Mouse (Mus musculus) left cerebral cortex, postnatal 14 days (tissue): ENCODE results near the gene Gm20379. TPM values are rescaled to one million over a fixed set of nuclear protein-coding genes. Genes with fewer than 3 reads are reported as not detected.

ENCODE experiments used
- DNase-seq, 2 experiments: peaks; one replicate each; pipeline ENCODE4 v3.0.0; 2021 to 2022; ENCODE audit warnings: low spot score in 2 of 2, mixed read lengths in 1 of 2
- intact Hi-C: fragments of 180-260 bp; cut with DNase I; formaldehyde crosslinking; loops from one replicate; pipeline ENCODE4 v1.15.1; 2025
- total RNA-seq, 2 experiments: library from RNA; stranded (reverse); gene quantifications; 2 replicates each; pipeline ENCODE4 v1.2.3; 2021

The Gm20379 gene
- total RNA-seq, 2 experiments from 2014 or later: not detected

DNA sequence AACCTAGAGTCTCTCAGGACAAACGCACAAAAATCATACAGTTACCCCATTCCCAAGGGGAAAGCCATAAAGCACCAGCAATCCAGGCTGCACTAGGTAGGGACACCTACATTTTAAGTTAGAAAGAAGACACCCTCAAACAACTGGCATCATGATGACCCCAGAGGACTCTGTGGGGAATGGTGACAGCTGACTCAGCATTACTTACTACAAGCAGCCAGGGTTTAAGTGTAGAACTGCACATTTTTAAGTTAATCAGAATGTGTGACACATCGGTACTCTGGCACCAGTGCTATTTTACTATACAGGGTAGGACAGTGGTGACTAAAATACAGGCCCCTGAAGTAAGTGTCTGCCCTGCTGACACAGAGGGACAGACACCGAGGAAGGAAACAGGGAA, 24.8 kb downstream of the Gm20379 start:
- intact Hi-C loops: no loop called here
- DNase-seq: no peak

DNA sequence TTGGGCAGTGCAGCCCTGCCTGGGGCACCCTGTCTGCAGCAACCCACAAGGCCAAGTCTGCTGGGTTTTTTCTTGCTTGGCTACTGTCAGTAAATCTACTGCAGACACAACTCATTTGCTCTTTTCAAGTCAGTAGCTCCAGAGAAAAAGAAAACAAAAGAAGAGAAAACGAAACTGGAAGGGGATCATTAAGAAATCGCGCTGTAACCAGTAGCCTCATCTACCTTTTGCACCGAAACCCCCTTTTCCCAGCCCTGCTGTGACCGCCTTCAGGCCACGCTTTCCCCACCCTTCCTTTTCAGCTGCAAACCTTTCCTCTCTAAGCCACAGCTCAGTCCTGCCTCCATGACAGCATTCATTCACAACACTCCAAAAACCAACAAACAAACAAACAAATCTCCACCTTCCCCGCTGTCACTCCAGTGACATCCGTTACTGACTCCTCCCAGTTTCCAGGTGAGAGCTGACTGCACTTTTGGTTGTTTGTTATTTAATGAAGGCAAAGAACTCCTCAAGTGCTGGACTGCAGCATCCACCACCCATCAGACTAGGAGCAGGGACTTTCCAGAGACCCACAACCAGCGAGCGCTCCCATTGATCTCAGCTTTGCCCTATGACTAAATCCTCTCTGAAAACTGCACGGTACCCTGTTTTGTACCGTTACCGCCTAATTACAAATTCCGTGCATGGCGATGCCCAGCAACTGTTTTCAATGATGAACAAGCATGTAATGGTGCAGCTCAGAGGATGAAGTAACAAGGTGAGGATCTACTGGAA, 26.5 kb downstream of the Gm20379 start:
- intact Hi-C loops: no loop called here
- DNase-seq: no peak

DNA sequence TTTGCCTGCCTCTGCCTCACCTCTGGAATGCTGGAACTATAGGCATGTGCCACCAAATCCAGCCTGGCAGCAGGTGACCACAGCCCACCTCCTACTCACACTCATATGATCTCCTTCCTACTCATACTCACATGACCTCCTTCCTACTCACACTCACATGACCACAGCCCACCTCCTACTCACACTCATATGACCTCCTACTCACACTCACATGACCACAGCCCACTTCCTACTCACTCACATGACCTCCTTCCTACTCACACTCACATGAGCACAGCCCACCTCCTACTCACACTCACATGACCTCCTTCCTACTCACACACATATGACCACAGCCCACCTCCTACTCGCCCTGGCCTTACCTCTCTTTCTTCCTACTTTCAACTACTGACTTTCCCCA, 31.1 kb downstream of the Gm20379 start:
- no peak for DNase-seq
- intact Hi-C loops: loop anchor here (2.0 kb wide), 1 partner anchor 428 kb away; no protein-coding TSS in a partner anchor

DNA sequence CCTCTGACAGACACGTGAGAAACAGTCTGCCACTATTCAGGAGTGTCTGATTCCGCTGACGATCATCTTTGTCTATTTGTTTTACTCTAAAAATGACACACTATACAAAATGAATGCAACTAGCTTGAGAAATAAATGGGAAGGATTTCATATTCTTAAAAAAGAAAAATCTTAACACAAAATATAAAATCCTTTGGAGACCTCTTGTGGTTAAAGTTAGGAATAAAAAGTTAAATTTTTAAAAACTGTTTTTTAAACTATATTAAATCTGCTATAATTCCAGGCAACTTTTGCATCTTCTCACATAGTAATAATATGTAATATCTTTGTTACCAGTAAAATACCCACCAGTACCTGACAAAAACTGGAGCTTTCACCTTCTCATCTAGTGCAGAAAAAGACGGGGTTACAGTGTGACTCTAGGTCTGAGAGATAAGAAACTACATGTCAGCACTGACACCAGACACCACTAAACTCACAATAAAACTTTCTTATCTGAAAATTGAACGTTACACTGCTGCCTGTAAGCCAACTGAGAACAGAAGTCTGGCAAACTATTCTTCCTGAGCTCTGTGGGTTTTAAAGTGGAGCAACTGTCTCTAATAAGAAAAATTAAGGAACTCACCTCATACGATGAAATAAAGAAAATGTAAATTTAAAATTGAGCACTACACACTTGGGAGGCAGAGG, 32.1 kb downstream of the Gm20379 start:
- no peak for DNase-seq
- intact Hi-C loops: loop anchor here (2.0 kb wide), 1 partner anchor 429 kb away; no protein-coding TSS in a partner anchor

DNA sequence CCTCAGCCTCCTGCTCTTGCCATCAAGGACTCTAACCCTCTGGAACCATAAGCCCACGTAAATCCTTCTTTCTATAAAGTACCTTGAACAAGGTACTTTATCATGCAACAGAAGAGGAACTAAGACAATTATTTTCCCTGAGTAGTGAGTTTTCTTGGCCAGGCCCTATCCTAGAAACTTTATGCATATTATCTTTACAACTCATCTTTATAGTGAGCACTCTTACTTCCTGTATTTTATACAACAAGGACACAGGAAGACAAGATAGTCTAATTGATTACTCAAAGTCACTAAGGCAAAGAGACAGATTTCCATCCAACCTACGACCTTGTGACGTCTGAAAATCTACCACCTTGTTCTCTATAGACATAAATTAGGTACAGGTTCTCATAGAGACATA, 34.0 kb downstream of the Gm20379 start:
- no peak for DNase-seq
- intact Hi-C loops: loop anchor here (10.0 kb wide), 1 partner anchor 535 kb away; the partner anchor contains the start of gene Zcchc9

DNA sequence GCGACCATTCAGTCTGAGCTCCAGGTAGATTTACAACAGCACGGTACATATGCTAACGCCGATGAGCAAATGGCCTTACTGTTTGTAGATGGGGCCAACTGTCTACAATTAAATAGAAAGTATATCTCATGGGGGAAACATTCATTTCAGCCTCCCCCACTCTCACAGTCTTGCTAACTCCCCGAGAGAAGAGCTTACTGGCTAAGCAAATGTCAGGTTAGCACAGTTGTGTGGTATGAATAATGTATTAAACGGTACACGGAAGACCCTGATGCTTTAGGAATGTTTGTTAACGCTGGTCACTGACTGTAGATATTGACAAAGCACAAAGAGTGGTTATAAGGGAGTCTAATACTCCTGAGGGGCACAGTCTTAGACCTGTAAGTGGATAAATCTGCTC, 38.3 kb downstream of the Gm20379 start:
- intact Hi-C loops: loop anchor here (10.0 kb wide), 1 partner anchor 539 kb away; the partner anchor contains the start of gene Zcchc9
- no peak for DNase-seq

DNA sequence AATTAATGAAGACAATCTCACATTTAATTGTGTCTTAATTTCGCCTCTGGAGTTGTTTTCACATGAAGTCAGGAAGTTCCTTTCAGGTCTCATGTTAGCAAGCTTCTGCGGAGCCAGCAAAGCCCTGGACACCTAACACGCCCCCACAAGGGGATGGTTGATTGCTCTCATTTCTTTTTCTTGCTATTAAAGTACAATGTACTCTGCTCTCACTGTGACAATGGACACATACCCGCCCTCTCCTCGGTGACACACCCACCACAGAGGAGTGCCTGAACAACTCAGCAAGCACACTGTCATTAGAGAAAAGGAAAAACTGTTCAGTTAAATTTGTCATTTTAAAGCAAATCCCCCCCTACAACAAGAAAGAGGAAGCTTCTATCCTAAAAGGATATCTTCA, 40.6 kb downstream of the Gm20379 start:
- no peak for DNase-seq
- intact Hi-C loops: loop anchor here (10.0 kb wide), 1 partner anchor 542 kb away; the partner anchor contains the start of gene Zcchc9

DNA sequence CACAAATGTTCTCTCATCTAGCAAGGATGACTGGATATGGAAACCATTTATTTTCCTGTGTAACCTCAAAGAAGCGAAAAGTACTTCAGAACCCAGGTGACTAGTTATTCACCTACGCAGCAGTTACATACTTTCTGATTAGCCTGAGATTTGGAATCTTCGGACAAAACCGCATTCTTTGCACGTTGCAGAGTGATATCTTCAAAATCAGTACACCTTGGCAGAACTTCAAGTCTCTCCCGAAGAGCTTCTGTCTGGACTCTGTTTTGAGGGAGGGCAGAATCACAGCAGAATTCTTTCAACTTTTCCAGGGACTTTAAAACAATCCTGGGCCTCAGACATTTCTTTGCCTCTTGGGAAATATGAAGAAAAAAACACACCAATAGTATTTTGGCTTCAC, 45.3 kb downstream of the Gm20379 start:
- DNase-seq: no peak
- intact Hi-C loops: no loop called here

DNA sequence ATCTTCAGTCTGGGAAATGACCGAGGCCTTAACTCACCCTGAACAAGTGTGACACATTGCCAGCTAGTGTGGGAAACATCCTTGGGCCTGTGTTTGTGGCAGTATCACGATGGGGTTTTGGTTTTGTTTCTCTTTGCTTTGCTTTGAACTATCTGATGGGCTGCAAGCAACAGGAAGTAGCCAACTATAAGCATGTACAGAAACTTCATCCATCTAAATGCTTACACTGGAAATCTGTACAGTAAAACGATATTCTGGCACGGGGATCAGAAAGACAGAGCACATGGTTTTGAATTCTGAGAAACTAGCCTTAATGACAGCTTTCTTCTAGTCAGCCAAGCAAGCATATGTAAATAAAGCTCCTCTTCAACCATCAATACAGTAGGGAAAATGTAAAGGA, 48.2 kb downstream of the Gm20379 start:
- intact Hi-C loops: loop anchor here (2.0 kb wide), 1 partner anchor 129 kb away; no protein-coding TSS in a partner anchor

DNA sequence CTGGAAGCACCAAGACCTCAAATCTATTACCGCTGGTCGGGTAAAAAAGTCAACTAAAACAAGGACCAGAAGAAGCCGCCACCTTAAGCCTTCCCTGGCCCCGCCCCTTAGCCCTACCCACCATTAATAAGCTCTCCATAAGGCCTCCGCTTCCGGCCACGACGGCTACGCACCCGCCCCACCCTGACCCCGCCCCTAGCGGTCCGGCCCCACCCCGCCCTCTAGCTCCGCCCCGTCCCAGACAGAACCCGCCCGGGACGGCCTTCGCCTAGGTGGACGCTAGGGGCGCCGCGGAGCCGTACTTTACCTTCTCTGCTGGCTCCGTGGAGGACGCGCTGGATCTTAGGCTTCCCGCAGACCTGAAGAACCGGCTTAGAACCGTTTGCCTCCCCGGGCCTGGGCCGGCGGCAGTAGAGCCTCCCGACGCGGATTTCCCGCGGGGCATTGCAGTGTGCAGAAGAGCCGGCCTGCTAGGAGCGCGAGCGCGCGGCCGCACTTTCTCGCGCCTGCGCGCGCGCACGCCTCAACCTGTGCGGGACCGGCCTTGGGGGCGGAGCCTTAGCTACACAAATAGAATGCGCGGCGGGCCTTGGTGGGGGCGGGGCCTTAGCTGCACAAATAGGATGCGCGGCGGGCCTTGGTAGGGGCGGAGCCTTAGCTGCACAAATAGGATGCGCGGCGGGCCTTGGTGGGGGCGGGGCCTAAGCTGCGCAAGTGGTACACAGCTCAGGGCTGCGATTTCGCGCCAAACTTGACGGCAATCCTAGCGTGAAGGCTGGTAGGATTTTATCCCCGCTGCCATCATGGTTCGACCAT, 48.9 kb downstream of the Gm20379 start, which contains the start of the genes Dhfr and Msh3:
Gene Dhfr, plus strand, starts transcription at position 271 of the 816 bp plus-strand sequence.
Gene Msh3, minus strand, starts transcription at position 548 of the 816 bp plus-strand sequence.
- intact Hi-C loops: loop anchor here (2.0 to 5.0 kb wide), 3 partner anchors 73 to 388 kb away; partner anchors contain the start of gene Ankrd34b
- DNase-seq: peak; percentile 97 to 99

More for the DNA sequence above, 48.2 kb downstream of the Gm20379 start:
- no peak for DNase-seq

DNA sequence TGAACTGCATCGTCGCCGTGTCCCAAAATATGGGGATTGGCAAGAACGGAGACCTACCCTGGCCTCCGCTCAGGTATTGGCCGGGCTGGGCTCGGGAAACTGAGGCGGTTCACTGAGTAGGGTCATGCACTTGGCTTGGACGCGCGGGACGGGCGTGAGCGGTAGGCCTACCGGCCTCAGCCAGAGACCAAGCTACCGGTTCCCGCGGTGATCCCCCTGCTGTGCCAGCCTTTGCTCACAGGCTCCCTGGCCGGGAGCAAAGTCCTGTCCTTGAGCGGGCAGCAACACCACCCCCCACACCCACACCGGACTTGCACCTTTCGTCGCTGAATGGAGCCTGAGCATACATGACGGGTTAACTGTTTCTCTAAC, 49.5 kb downstream of the Gm20379 start:
- DNase-seq: no peak
- intact Hi-C loops: loop anchor here (2.0 to 5.0 kb wide), 3 partner anchors 72 to 387 kb away; partner anchors contain the start of gene Ankrd34b

DNA sequence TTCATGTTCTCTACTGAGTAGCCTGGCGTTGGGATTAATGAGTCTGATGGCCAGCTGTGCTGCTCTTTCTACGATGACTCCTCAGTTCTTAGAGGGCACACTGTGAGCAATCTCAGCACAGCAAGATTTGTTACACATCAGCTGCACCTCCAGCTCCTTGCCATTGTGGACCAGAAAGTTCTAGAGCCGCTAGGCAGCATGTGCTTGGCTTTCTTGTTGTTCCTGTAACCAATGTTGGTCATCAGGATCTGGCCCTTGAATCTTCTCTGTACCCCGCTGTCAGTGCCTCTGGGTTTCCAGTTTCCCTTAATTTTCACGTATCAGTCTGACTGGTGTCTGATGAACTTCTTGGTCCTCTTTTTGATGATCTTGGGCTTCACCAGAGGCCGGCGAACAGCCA, 50.6 kb downstream of the Gm20379 start:
- intact Hi-C loops: loop anchor here (5.0 kb wide), 2 partner anchors 71 to 386 kb away; partner anchors contain the start of gene Ankrd34b
- no peak for DNase-seq

Other genes starting within 250 kb of the Gm20379 start
- gene Rasgrf2, start 174.3 kb upstream of the Gm20379 start, total RNA-seq: 100 to 1,000 TPM; 130 to 154 TPM
- gene Dhfr, start 48.7 kb downstream of the Gm20379 start, total RNA-seq: 1 to 10 TPM; 1.4 to 1.5 TPM
- gene Msh3, start 49.0 kb downstream of the Gm20379 start, total RNA-seq: 10 to 100 TPM; 26.2 to 27.9 TPM
- gene Ankrd34b, start 119.9 kb downstream of the Gm20379 start, total RNA-seq: 10 to 100 TPM; 16.3 to 18.1 TPM
- 10 to 100 TPM; 10.6 to 11.5 TPM for gene Fam151b, start 178.0 kb downstream of the Gm20379 start, total RNA-seq
- 10 to 100 TPM; 14.5 to 20.0 TPM for gene Zfyve16, start 224.9 kb downstream of the Gm20379 start, total RNA-seq